Mouse (Mus musculus) liver, embryonic 12.5 days (tissue): ENCODE results near the gene Adgrg1. TPM values are rescaled to one million over a fixed set of nuclear protein-coding genes. Genes with fewer than 3 reads are reported as not detected.
A peak's percentile ranks its signal among the peaks of the same experiment; 100 is the strongest.

Source experiments
- ATAC-seq: fragments of 200-750 bp; cut with Nextera tagmentation; 2 replicates; pipeline ENCODE4 v1.8.0; 2017; ENCODE audit warnings: moderate number of reproducible peaks, mild to moderate bottlenecking, moderate library complexity
- H3K27ac ChIP-seq: fragments of 300-500 bp; sonication (generic); 2 replicates; pipeline ENCODE4 v1.5.1; 2016; ENCODE audit warnings: mild to moderate bottlenecking
- H3K27me3 ChIP-seq: fragments of 300-500 bp; sonication (generic); replicated peaks from 2 replicates; pipeline ENCODE4 v1.6.1; 2016; ENCODE audit warnings: mild to moderate bottlenecking, moderate library complexity
- H3K36me3 ChIP-seq: fragments of 300-500 bp; sonication (generic); 2 replicates; pipeline ENCODE4 v1.6.1; 2016; ENCODE audit warnings: mild to moderate bottlenecking, moderate library complexity
- H3K4me1 ChIP-seq: fragments of 300-500 bp; sonication (generic); 2 replicates; pipeline ENCODE4 v1.6.1; 2016
- H3K4me2 ChIP-seq: fragments of 300-500 bp; sonication (generic); 2 replicates; pipeline ENCODE4 v1.6.1; 2016; ENCODE audit warnings: mild to moderate bottlenecking, moderate library complexity
- H3K4me3 ChIP-seq: fragments of 300-500 bp; sonication (generic); 2 replicates; pipeline ENCODE4 v1.5.1; 2016; ENCODE audit warnings: mild to moderate bottlenecking, moderate library complexity
- H3K9ac ChIP-seq: fragments of 300-500 bp; sonication (generic); 2 replicates; pipeline ENCODE4 v1.6.1; 2016; ENCODE audit warnings: mild to moderate bottlenecking, moderate library complexity
- H3K9me3 ChIP-seq: fragments of 300-500 bp; sonication (generic); replicated peaks from 2 replicates; pipeline ENCODE4 v1.6.1; 2016; ENCODE audit warnings: mild to moderate bottlenecking, moderate library complexity
- WGBS: fragments of 180-500 bp; shearing (Covaris S2); methylation state at CpG from one replicate; pipeline ENCODE4 v1.1.7; 2016; ENCODE audit not compliant: insufficient replicate concordance; 5-methylcytosine and 5-hydroxymethylcytosine counted together
- polyA plus RNA-seq: library from polyadenylated mRNA; unstranded; fragments of >200 nt; fragmentation: Nextera tagmentation; extraction: Ambion mirVana; gene quantifications from 2 replicates; pipeline ENCODE4 v1.2.1, GENCODE M21; 2016

Gene Adgrg1
- polyA plus RNA-seq, 1 experiment from 2014 or later, result 78.5 TPM

GRCm38 (mm10) chr8:94978131-94978530 lies 3.6 kb downstream of the Adgrg1 start:
- H3K4me1 ChIP-seq, result peaks cover 98% of the 10 kb centered on the region
- peak overlapping the region; percentile 42 for H3K4me3 ChIP-seq
- peaks cover 8% of the 10 kb centered on the region; the same call in 1 of the 2 replicates for H3K27me3 ChIP-seq
- H3K9ac ChIP-seq, result peak overlapping the region; percentile 59
- WGBS, result 53% methylated on average over 9 of the region's 9 CpGs
- H3K9me3 ChIP-seq, result no peaks in the 10 kb centered on the region
- H3K4me2 ChIP-seq, result peak overlapping the region; percentile 59
- no peaks in the 10 kb centered on the region for H3K36me3 ChIP-seq
- no peak for ATAC-seq
- 0 out of 2 replicates have a peak overlapping the region, but pooled peaks have one; percentile 50 for H3K27ac ChIP-seq

GRCm38 (mm10) chr8:94978593-94979319 lies 4.2 kb downstream of the Adgrg1 start:
- Histone ChIP-seq H3K27ac (peak overlapping the region; percentile 50), H3K36me3 (no peaks in the 10 kb centered on the region), H3K9me3 (no peaks in the 10 kb centered on the region), H3K9ac (peak overlapping the region; percentile 59), H3K4me1 (peaks cover 98% of the 10 kb centered on the region), H3K4me2 (peak overlapping the region; percentile 59), H3K27me3 (peaks cover 8% of the 10 kb centered on the region; the same call in 1 of the 2 replicates), H3K4me3 (peak overlapping the region; percentile 42)
- 46% methylated on average over 13 of the region's 13 CpGs for WGBS
- ATAC-seq, result no peak

DNA sequence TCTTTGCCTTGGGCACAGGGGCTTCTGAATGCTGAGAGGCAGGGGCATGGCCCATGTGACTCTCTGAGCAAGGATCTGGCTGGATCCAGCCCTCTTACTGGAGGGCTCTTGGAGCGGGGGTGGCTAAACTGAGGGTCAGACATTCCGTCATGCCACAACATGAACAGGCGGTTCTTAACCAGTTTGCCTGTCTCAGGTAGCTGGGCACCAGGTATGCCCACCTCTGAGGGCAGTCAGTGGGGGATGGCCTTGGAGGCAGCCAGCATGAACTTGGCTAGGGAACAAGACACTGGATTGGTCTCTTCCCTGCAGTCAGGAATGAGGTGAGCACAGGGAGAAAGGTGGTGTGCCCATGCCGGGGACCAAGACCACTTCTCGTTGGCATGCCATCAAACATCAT lies 5.6 kb downstream of the Adgrg1 start:
- Histone ChIP-seq H3K4me1 (peaks cover 91% of the 10 kb centered on the region), H3K27me3 (peaks cover 8% of the 10 kb centered on the region; the same call in 1 of the 2 replicates), H3K9ac (peak overlapping the region; percentile 20; the same call in 1 of the 2 replicates), H3K9me3 (no peaks in the 10 kb centered on the region), H3K36me3 (no peaks in the 10 kb centered on the region), H3K4me3 (no peak overlapping the region), H3K4me2 (peak overlapping the region; percentile 29), H3K27ac (peak overlapping the region; percentile 38; the same call in 1 of the 2 replicates)
- whole genome bisulfite sequencing, result 78% methylated on average over 5 of the region's 5 CpGs
- ATAC-seq, result no peak

DNA sequence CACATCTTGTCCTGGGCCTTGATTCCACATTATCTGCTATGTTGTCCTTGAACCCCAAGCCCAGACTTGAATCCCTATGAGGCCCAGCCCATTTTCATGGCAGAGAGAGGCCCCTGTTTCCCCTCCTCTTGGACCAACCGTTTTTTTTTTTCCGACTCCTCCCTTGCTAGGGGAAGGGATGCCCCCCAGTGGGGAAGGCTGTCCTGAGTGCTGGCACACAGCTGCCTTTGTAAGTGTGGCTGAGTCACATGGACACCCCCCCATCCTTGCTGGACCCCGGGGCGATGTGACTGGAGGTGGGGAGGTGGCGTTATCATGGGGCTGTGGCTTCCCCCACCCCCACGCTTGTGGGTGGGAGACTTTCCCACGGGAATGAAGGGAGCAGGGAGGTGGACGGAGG lies 6.4 kb downstream of the Adgrg1 start:
- no peak overlapping the region for H3K4me3 ChIP-seq
- no peak for ATAC-seq
- no peak overlapping the region for H3K9ac ChIP-seq
- H3K4me2 ChIP-seq, result 0 out of 2 replicates have a peak overlapping the region, but pooled peaks have one; percentile 4
- peaks cover 8% of the 10 kb centered on the region; the same call in 1 of the 2 replicates for H3K27me3 ChIP-seq
- peak overlapping the region; percentile 54 for H3K27ac ChIP-seq
- H3K36me3 ChIP-seq, result no peaks in the 10 kb centered on the region
- 32% methylated on average over 8 of the region's 8 CpGs for WGBS
- no peaks in the 10 kb centered on the region for H3K9me3 ChIP-seq
- peaks cover 83% of the 10 kb centered on the region for H3K4me1 ChIP-seq

DNA sequence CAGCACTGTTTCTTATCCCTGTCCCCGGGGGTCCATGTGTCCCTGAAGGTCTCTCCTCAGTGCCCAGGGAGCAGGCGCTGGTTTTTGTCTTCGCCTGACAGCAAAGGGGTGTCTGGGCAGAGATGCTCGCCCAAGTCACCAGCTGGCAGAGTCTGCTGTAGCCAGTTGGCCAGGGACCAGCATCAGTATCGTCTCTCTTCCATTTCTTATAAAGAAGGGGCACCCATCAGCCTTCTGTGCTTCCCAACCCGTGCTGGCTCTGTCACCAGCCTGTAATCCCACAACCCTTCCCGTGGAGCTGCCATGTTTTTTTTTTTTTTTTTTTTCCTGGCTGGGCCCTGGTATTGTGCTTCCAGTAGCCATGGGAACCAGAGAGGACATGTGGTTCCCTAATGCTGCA lies 7.3 kb downstream of the Adgrg1 start:
- no peak overlapping the region for H3K9ac ChIP-seq
- H3K4me3 ChIP-seq, result no peak overlapping the region
- 79% methylated on average over 7 of the region's 7 CpGs for WGBS
- peak overlapping the region; percentile 54 for H3K27ac ChIP-seq
- H3K27me3 ChIP-seq, result peaks cover 8% of the 10 kb centered on the region; the same call in 1 of the 2 replicates
- H3K9me3 ChIP-seq, result no peaks in the 10 kb centered on the region
- H3K4me1 ChIP-seq, result peaks cover 83% of the 10 kb centered on the region
- ATAC-seq, result no peak
- 0 out of 2 replicates have a peak overlapping the region, but pooled peaks have one; percentile 4 for H3K4me2 ChIP-seq
- no peaks in the 10 kb centered on the region for H3K36me3 ChIP-seq

DNA sequence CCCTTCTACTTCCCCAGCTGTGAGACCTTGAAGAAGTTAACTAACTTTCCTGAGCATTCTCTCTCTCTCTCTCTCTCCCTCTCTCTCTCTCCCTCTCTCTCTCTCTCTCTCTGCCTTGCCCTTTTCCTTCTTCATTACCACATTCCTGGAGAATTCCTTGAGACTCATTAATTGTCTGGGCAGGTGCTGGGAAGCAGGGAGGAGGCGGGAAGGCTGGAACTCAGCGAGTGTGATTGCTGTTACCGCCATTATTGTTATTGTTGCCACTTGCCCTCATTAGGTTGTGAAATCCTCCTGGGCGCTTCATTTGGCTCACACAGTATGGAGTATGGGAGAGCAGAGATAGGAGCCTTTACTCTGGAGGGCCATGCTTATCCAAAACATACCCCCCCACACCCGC lies 8.6 kb downstream of the Adgrg1 start:
- Histone ChIP-seq H3K36me3 (peaks cover 11% of the 10 kb centered on the region), H3K4me3 (peak overlapping the region; percentile 86; the same call in 1 of the 2 replicates), H3K4me2 (peak overlapping the region; percentile 92), H3K4me1 (peaks cover 83% of the 10 kb centered on the region), H3K27ac (peak overlapping the region; percentile 98), H3K27me3 (peaks cover 3% of the 10 kb centered on the region; the same call in 1 of the 2 replicates), H3K9me3 (no peaks in the 10 kb centered on the region), H3K9ac (peak overlapping the region; percentile 96)
- ATAC-seq, result peak; percentile 28
- 22% methylated on average over 5 of the region's 5 CpGs for WGBS

- peak overlapping the region; percentile 96 for H3K9ac ChIP-seq
- 8% methylated on average over 10 of the region's 10 CpGs for WGBS
Observed at GRCm38 (mm10) chr8:94983881-94984516, 9.4 kb downstream of the Adgrg1 start.

GRCm38 (mm10) chr8:94985023-94985422 lies 10.5 kb downstream of the Adgrg1 start:
- Histone ChIP-seq H3K27me3 (no peaks in the 10 kb centered on the region), H3K9me3 (no peaks in the 10 kb centered on the region), H3K4me1 (peaks cover 83% of the 10 kb centered on the region), H3K27ac (peak overlapping the region; percentile 98), H3K9ac (peak overlapping the region; percentile 96), H3K4me3 (peak overlapping the region; percentile 86), H3K4me2 (peak overlapping the region; percentile 92), H3K36me3 (peaks cover 29% of the 10 kb centered on the region)
- 14% methylated on average over 6 of the region's 6 CpGs for WGBS
- ATAC-seq, result peak; percentile 81

More at GRCm38 (mm10) chr8:94983881-94984516, 9.4 kb downstream of the Adgrg1 start:
- Histone ChIP-seq H3K4me3 (peak overlapping the region; percentile 86), H3K9me3 (no peaks in the 10 kb centered on the region), H3K27me3 (no peaks in the 10 kb centered on the region), H3K36me3 (peaks cover 19% of the 10 kb centered on the region), H3K4me2 (peak overlapping the region; percentile 92), H3K27ac (peak overlapping the region; percentile 98), H3K4me1 (peaks cover 83% of the 10 kb centered on the region)
- peak; percentile 88 for ATAC-seq

DNA sequence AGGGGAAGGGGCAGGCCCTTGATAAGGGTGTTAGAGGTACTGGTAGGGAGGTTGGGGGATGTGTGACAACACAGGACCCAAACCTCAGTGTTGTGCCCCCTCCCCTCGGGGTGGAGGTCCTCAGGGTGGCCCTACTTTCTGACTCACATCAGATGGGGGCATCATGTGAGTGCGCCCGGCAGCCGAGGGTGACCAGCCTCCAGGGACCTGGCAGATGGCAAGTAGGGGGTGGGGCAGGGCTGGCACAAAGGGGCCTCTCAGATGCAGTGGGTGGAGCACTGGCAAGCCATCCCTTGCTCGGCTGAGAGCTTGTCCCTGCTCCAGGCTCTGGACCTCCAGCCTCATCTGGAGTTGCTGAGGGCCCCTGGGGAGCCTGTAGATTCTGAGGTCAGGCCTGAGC lies 12.1 kb downstream of the Adgrg1 start:
- 25% methylated on average over 5 of the region's 5 CpGs for WGBS
- H3K27me3 ChIP-seq, result no peaks in the 10 kb centered on the region
- H3K36me3 ChIP-seq, result peaks cover 46% of the 10 kb centered on the region
- peak overlapping the region; percentile 92 for H3K4me2 ChIP-seq
- peaks cover 83% of the 10 kb centered on the region for H3K4me1 ChIP-seq
- no peak for ATAC-seq
- H3K27ac ChIP-seq, result peak overlapping the region; percentile 98
- H3K9ac ChIP-seq, result peak overlapping the region; percentile 96
- no peaks in the 10 kb centered on the region for H3K9me3 ChIP-seq
- peak overlapping the region; percentile 86 for H3K4me3 ChIP-seq

GRCm38 (mm10) chr8:94987553-94987952 lies 13.0 kb downstream of the Adgrg1 start:
- Histone ChIP-seq H3K4me3 (peak overlapping the region; percentile 86), H3K27ac (peak overlapping the region; percentile 98), H3K9me3 (no peaks in the 10 kb centered on the region), H3K36me3 (peaks cover 55% of the 10 kb centered on the region), H3K27me3 (no peaks in the 10 kb centered on the region), H3K9ac (peak overlapping the region; percentile 96), H3K4me1 (peaks cover 83% of the 10 kb centered on the region), H3K4me2 (peak overlapping the region; percentile 92)
- ATAC-seq, result no peak
- 15% methylated on average over 7 of the region's 7 CpGs for WGBS

DNA sequence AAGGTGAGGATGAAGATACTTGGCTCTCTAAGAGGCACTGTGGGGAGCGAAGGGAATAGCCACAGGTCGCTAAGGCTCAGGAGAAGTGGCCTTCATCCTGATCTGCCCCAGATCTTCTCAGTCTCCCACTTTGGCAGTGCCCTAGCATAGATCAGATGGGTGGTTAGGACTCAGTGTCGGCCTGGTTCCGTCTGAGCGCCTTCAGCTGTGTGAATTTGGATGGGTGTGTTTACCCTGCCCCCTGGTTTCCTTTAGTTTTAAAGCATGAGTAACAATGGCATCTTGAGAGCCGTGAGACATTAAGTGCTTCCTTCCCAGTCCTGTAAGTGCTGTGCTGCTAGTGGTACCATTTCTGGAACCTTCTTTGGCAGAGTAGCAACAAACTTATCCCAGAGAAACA lies 14.1 kb downstream of the Adgrg1 start:
- Histone ChIP-seq H3K27me3 (no peaks in the 10 kb centered on the region), H3K27ac (peak overlapping the region; percentile 98)

DNA sequence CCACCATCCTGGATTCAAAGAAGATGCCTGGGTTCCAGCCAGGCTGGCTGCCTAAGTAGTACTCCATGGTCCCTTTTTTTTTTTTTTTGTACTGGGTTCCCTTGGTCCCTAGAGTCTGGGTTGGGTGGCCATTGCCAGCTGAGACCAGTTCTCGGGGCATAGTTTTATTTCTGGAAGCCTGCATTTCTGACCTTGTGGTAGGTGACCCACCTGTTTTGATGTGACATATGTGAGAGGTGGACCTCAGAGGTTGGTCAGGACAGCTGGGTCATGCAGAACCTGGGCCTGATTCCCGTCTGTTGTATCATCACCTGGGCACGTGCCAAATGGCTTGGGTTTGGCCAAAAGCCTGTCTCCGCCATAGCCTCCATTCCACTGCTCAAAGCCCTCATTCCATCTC lies 15.2 kb downstream of the Adgrg1 start:
- Histone ChIP-seq H3K27me3 (no peaks in the 10 kb centered on the region), H3K4me1 (peaks cover 87% of the 10 kb centered on the region), H3K9ac (0 out of 2 replicates have a peak overlapping the region, but pooled peaks have one; percentile 96), H3K9me3 (no peaks in the 10 kb centered on the region), H3K4me2 (peak overlapping the region; percentile 92), H3K4me3 (no peak overlapping the region), H3K27ac (0 out of 2 replicates have a peak overlapping the region, but pooled peaks have one; percentile 43), H3K36me3 (peaks cover 76% of the 10 kb centered on the region)
- ATAC-seq, result no peak
- 84% methylated on average over 4 of the region's 4 CpGs for WGBS

More for the DNA sequence above, 14.1 kb downstream of the Adgrg1 start:
- peak overlapping the region; percentile 92 for H3K4me2 ChIP-seq
- peak overlapping the region; percentile 96 for H3K9ac ChIP-seq
- no peaks in the 10 kb centered on the region for H3K9me3 ChIP-seq
- ATAC-seq, result no peak
- H3K4me1 ChIP-seq, result peaks cover 83% of the 10 kb centered on the region
- 45% methylated on average over 6 of the region's 6 CpGs for WGBS
- H3K4me3 ChIP-seq, result peak overlapping the region; percentile 86
- H3K36me3 ChIP-seq, result peaks cover 65% of the 10 kb centered on the region
